Mouse (Mus musculus) activated CD4-positive, CD25-positive, alpha-beta regulatory T cell, adult 9 weeks (primary cell): ENCODE data around the gene Gm45844. TPM values are rescaled to one million over a fixed set of nuclear protein-coding genes. Genes with fewer than 3 reads are reported as not detected.

Experiments
- polyA plus RNA-seq: library from polyadenylated mRNA; unstranded; fragments of 100-300 nt; shearing (Covaris generic); gene quantifications from one replicate; pipeline ENCODE4 v1.2.1, GENCODE M21; 2017

The Gm45844 gene
- polyA plus RNA-seq, result 2.1 TPM

GRCm38 (mm10) chr7:7277966-7278567 lies at the start of gene Gm45844:
Gm45844 (minus strand) TSS chr7:7278289.

GRCm38 (mm10) chr7:7247228-7247627 lies 30.9 kb downstream of the Gm45844 start, which contains the start of gene Vmn2r29:
Vmn2r29 (minus strand) TSS chr7:7247328.

GRCm38 (mm10) chr7:7209313-7210151 lies 68.6 kb downstream of the Gm45844 start, which contains the start of gene Zfp772:
Zfp772 (minus strand) TSS chr7:7209998.

GRCm38 (mm10) chr7:7171227-7172147 lies 106.6 kb downstream of the Gm45844 start, which contains the start of gene Zfp418:
Zfp418 (plus strand) TSS chr7:7171330.

Other genes starting within 250 kb of the Gm45844 start
- gene Zfp954, start 156.8 kb downstream of the Gm45844 start, polyA plus RNA-seq, result 35.7 TPM
- gene Zfp773, start 141.5 kb downstream of the Gm45844 start, polyA plus RNA-seq, result 14.2 TPM
- 3.5 TPM for gene Zfp418, start 107.0 kb downstream of the Gm45844 start, polyA plus RNA-seq
- gene Zfp772, start 68.3 kb downstream of the Gm45844 start, polyA plus RNA-seq, result 4.7 TPM
- gene Vmn2r29, start 31.0 kb downstream of the Gm45844 start, polyA plus RNA-seq, result 0.11 TPM
- gene Clcn4, start 22.6 kb upstream of the Gm45844 start, polyA plus RNA-seq, result 82.6 TPM
- gene Vmn2r30, start 59.3 kb upstream of the Gm45844 start, polyA plus RNA-seq, result not detected
- gene Gm45783, start 96.3 kb upstream of the Gm45844 start, polyA plus RNA-seq, result not detected
- not detected for gene Vmn2r31, start 121.4 kb upstream of the Gm45844 start, polyA plus RNA-seq
- not detected for gene Vmn2r32, start 201.7 kb upstream of the Gm45844 start, polyA plus RNA-seq